Mouse (Mus musculus) megakaryocyte, embryonic 14.5 days (primary cell): Measurements from ENCODE around the gene Ccdc18.

Experiments used
- FLI1 ChIP-seq: IDR thresholded peaks from 2 replicates; pipeline ENCODE4 v1.6.1; 2012; ENCODE audit warnings: low read length, inconsistent platforms, mixed read lengths
- GATA1 ChIP-seq: IDR thresholded peaks from 3 replicates; pipeline ENCODE4 v1.6.1; 2012; ENCODE audit warnings: mixed read lengths, low read length, inconsistent platforms, borderline replicate concordance

- no peak for TF ChIP-seq GATA1
- TF ChIP-seq FLI1 = no peak
Measured at GRCm38 (mm10) chr5:108269811-108270151, 137.1 kb downstream of the Ccdc18 start.
